Mouse (Mus musculus): ENCODE measurements at regions not wholly inside any gene's neighbourhood (a gene's known extent, or its start where the extent isn't known, plus 50 kb on each side); places are given as distances from the start of the nearest gene placed in this dataset.

GRCm38 (mm10) chr4:142330599-142330998, 91.4 kb upstream of the Kazn start:
- Histone ChIP-seq H3K4me3 (replicated peaks) (no peak overlapping the region), H3K4me2 (no peak overlapping the region), H3K27ac (no peak overlapping the region), H3K27me3 (no peaks in the 10 kb centered on the region), H3K9ac (replicated peaks) (no peak overlapping the region), H3K9me3 (peaks cover 16% of the 10 kb centered on the region), H3K36me3 (no peaks in the 10 kb centered on the region), H3K4me1 (replicated peaks) (0 out of 2 replicates have a peak, but pooled peaks cover 3% of the 10 kb centered on the region)
- WGBS, result 91% methylated on average over 3 of the region's 3 CpGs
- no peak for ATAC-seq (ENCODE audit: insufficient number of reproducible peaks, insufficient read depth, low FRiP score, low TSS enrichment, low read depth)

- Histone ChIP-seq H3K27ac (no peak overlapping the region), H3K9me3 (peaks cover 16% of the 10 kb centered on the region), H3K4me1 (replicated peaks) (peaks cover 7% of the 10 kb centered on the region; the same call in 1 of the 2 replicates), H3K27me3 (no peaks in the 10 kb centered on the region), H3K4me2 (no peak overlapping the region), H3K4me3 (replicated peaks) (no peak overlapping the region), H3K9ac (replicated peaks) (no peak overlapping the region), H3K36me3 (no peaks in the 10 kb centered on the region)
- WGBS, result 94% methylated on average over 2 of the region's 2 CpGs
- ATAC-seq (ENCODE audit: insufficient number of reproducible peaks, insufficient read depth, low FRiP score, low TSS enrichment, low read depth), result no peak
Observed at GRCm38 (mm10) chr4:142329600-142329999, 90.4 kb upstream of the Kazn start.

GRCm38 (mm10) chr4:142326511-142326910, 87.3 kb upstream of the Kazn start:
- Histone ChIP-seq H3K4me2 (no peak overlapping the region), H3K36me3 (no peaks in the 10 kb centered on the region), H3K4me3 (replicated peaks) (no peak overlapping the region), H3K9ac (replicated peaks) (no peak overlapping the region), H3K4me1 (replicated peaks) (peaks cover 11% of the 10 kb centered on the region), H3K27ac (no peak overlapping the region), H3K27me3 (no peaks in the 10 kb centered on the region), H3K9me3 (peaks cover 16% of the 10 kb centered on the region)
- no peak for ATAC-seq (ENCODE audit: insufficient number of reproducible peaks, insufficient read depth, low FRiP score, low TSS enrichment, low read depth)
- WGBS, result 78% methylated on average over 5 of the region's 5 CpGs

- Histone ChIP-seq H3K27ac (no peak overlapping the region), H3K4me2 (no peak overlapping the region)
Observed at GRCm38 (mm10) chr4:142321209-142321863, 82.1 kb upstream of the Kazn start.

GRCm38 (mm10) chr4:142310282-142310681, 71.1 kb upstream of the Kazn start:
- H3K27ac ChIP-seq, result no peak overlapping the region
- ATAC-seq (ENCODE audit: insufficient number of reproducible peaks, insufficient read depth, low FRiP score, low TSS enrichment, low read depth), result no peak
- H3K4me1 ChIP-seq (replicated peaks), result peaks cover 13% of the 10 kb centered on the region
- peaks cover 13% of the 10 kb centered on the region for H3K9me3 ChIP-seq
- no peaks in the 10 kb centered on the region for H3K27me3 ChIP-seq
- H3K36me3 ChIP-seq, result peaks cover 6% of the 10 kb centered on the region; the same call in 1 of the 2 replicates
- WGBS, result 85% methylated on average over 6 of the region's 6 CpGs
- no peak overlapping the region for H3K4me3 ChIP-seq (replicated peaks)
- H3K4me2 ChIP-seq, result no peak overlapping the region
- H3K9ac ChIP-seq (replicated peaks), result no peak overlapping the region

More at GRCm38 (mm10) chr4:142321209-142321863, 82.1 kb upstream of the Kazn start:
- H3K36me3 ChIP-seq, result no peaks in the 10 kb centered on the region
- H3K4me1 ChIP-seq (replicated peaks), result peaks cover 16% of the 10 kb centered on the region
- no peaks in the 10 kb centered on the region for H3K9me3 ChIP-seq
- no peak overlapping the region for H3K9ac ChIP-seq (replicated peaks)
- no peaks in the 10 kb centered on the region for H3K27me3 ChIP-seq
- ATAC-seq (ENCODE audit: insufficient number of reproducible peaks, insufficient read depth, low FRiP score, low TSS enrichment, low read depth), result peak; percentile 74; the same call in 1 of the 2 replicates
- 29% methylated on average over 14 of the region's 14 CpGs for WGBS
- H3K4me3 ChIP-seq (replicated peaks), result no peak overlapping the region

- 83% methylated on average over 7 of the region's 7 CpGs for WGBS
- ATAC-seq (ENCODE audit: insufficient number of reproducible peaks, insufficient read depth, low FRiP score, low TSS enrichment, low read depth), result no peak
- no peak overlapping the region for H3K27ac ChIP-seq
- H3K27me3 ChIP-seq, result no peaks in the 10 kb centered on the region
- no peak overlapping the region for H3K4me3 ChIP-seq (replicated peaks)
- peaks cover 18% of the 10 kb centered on the region for H3K4me1 ChIP-seq (replicated peaks)
- H3K4me2 ChIP-seq, result no peak overlapping the region
- H3K9me3 ChIP-seq, result peaks cover 13% of the 10 kb centered on the region
- H3K36me3 ChIP-seq, result peaks cover 6% of the 10 kb centered on the region; the same call in 1 of the 2 replicates
- H3K9ac ChIP-seq (replicated peaks), result no peak overlapping the region
Observed at GRCm38 (mm10) chr4:142308271-142308670, 69.1 kb upstream of the Kazn start.

GRCm38 (mm10) chr4:142307321-142307720, 68.1 kb upstream of the Kazn start:
- no peaks in the 10 kb centered on the region for H3K27me3 ChIP-seq
- no peak overlapping the region for H3K27ac ChIP-seq
- WGBS, result 32% methylated on average over 11 of the region's 11 CpGs

GRCm38 (mm10) chr4:142306076-142306475, 66.9 kb upstream of the Kazn start:
- H3K27me3 ChIP-seq, result no peaks in the 10 kb centered on the region
- peaks cover under 1% of the 10 kb centered on the region; the same call in 1 of the 2 replicates for H3K36me3 ChIP-seq
- H3K4me3 ChIP-seq (replicated peaks), result no peak overlapping the region
- ATAC-seq (ENCODE audit: insufficient number of reproducible peaks, insufficient read depth, low FRiP score, low TSS enrichment, low read depth), result no peak
- no peak overlapping the region for H3K4me2 ChIP-seq
- 47% methylated on average over 14 of the region's 14 CpGs for WGBS
- H3K27ac ChIP-seq, result no peak overlapping the region
- peaks cover 36% of the 10 kb centered on the region for H3K4me1 ChIP-seq (replicated peaks)
- H3K9ac ChIP-seq (replicated peaks), result no peak overlapping the region
- H3K9me3 ChIP-seq, result peaks cover 3% of the 10 kb centered on the region; the same call in 1 of the 2 replicates

More at GRCm38 (mm10) chr4:142307321-142307720, 68.1 kb upstream of the Kazn start:
- Histone ChIP-seq H3K9me3 (peaks cover 13% of the 10 kb centered on the region), H3K4me1 (replicated peaks) (peaks cover 26% of the 10 kb centered on the region), H3K4me2 (no peak overlapping the region), H3K9ac (replicated peaks) (no peak overlapping the region), H3K4me3 (replicated peaks) (no peak overlapping the region), H3K36me3 (peaks cover 6% of the 10 kb centered on the region; the same call in 1 of the 2 replicates)
- no peak for ATAC-seq (ENCODE audit: insufficient number of reproducible peaks, insufficient read depth, low FRiP score, low TSS enrichment, low read depth)

GRCm38 (mm10) chr4:142303374-142304020, 64.3 kb upstream of the Kazn start:
- Histone ChIP-seq H3K9ac (replicated peaks) (no peak overlapping the region), H3K36me3 (no peaks in the 10 kb centered on the region), H3K4me3 (replicated peaks) (no peak overlapping the region), H3K27me3 (no peaks in the 10 kb centered on the region), H3K4me2 (no peak overlapping the region), H3K27ac (no peak overlapping the region), H3K4me1 (replicated peaks) (peaks cover 36% of the 10 kb centered on the region), H3K9me3 (no peaks in the 10 kb centered on the region)
- WGBS, result 68% methylated on average over 10 of the region's 10 CpGs
- no peak for ATAC-seq (ENCODE audit: insufficient number of reproducible peaks, insufficient read depth, low FRiP score, low TSS enrichment, low read depth)

- Histone ChIP-seq H3K27ac (0 out of 2 replicates have a peak overlapping the region, but pooled peaks have one; percentile 9), H3K4me1 (replicated peaks) (peaks cover 36% of the 10 kb centered on the region), H3K9me3 (no peaks in the 10 kb centered on the region), H3K36me3 (no peaks in the 10 kb centered on the region), H3K9ac (replicated peaks) (0 out of 2 replicates have a peak overlapping the region, but pooled peaks have one; percentile 34), H3K4me2 (no peak overlapping the region), H3K4me3 (replicated peaks) (no peak overlapping the region), H3K27me3 (no peaks in the 10 kb centered on the region)
- 52% methylated on average over 2 of the region's 2 CpGs for WGBS
- ATAC-seq (ENCODE audit: insufficient number of reproducible peaks, insufficient read depth, low FRiP score, low TSS enrichment, low read depth), result no peak
Observed at GRCm38 (mm10) chr4:142302724-142303120, 63.5 kb upstream of the Kazn start.

GRCm38 (mm10) chr4:142302041-142302723, 63.0 kb upstream of the Kazn start:
- peaks cover 33% of the 10 kb centered on the region for H3K4me1 ChIP-seq (replicated peaks)
- peak overlapping the region; percentile 29; the same call in 1 of the 2 replicates for H3K27ac ChIP-seq
- no peaks in the 10 kb centered on the region for H3K9me3 ChIP-seq
- no peak overlapping the region for H3K4me2 ChIP-seq
- WGBS, result 34% methylated on average over 8 of the region's 8 CpGs
- ATAC-seq (ENCODE audit: insufficient number of reproducible peaks, insufficient read depth, low FRiP score, low TSS enrichment, low read depth), result no peak
- H3K36me3 ChIP-seq, result no peaks in the 10 kb centered on the region
- no peak overlapping the region for H3K4me3 ChIP-seq (replicated peaks)
- H3K27me3 ChIP-seq, result no peaks in the 10 kb centered on the region
- peak overlapping the region; percentile 34; the same call in 1 of the 2 replicates for H3K9ac ChIP-seq (replicated peaks)

Measured in limb, embryonic 12.5 days (tissue).